Mouse (Mus musculus): ENCODE data around the gene Slc9a8. TPM values are rescaled to one million over a fixed set of nuclear protein-coding genes. Genes with fewer than 3 reads are reported as not detected.

Slc9a8 gene
- polyA plus RNA-seq, 1 experiment from 2014 or later: 23.2 TPM

DNA sequence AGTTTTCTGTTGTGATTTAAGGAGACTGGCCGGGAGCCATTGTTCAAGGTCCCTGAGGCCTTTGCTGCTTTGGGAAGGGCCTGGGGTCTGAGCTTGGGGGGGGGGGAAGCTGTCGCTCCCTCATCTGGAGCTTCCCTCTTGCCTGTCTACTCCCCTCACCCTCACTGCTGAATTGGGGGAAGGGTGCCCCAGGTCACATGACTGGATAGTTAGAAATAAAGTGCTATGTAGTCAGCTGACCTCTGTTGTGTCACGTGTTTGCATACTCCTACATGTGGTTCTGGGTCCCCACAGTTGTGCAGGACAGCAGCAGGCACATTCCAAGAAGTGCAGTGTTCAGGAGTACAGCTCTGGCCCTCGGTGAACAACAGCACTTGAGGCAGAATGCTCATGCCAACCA, 55.2 kb downstream of the Slc9a8 start:
- Histone ChIP-seq H3K9ac (no peak overlapping the region), H3K36me3 (peaks cover 59% of the 10 kb centered on the region), H3K27ac (peak overlapping the region; percentile 61; the same call in 1 of the 2 replicates), H3K4me3 (no peak overlapping the region), H3K27me3 (no peaks in the 10 kb centered on the region), H3K4me1 (peaks cover 17% of the 10 kb centered on the region), H3K9me3 (no peaks in the 10 kb centered on the region), H3K4me2 (replicated peaks) (no peak overlapping the region)
- 81% methylated on average over 4 of the region's 4 CpGs for WGBS
- ATAC-seq (ENCODE audit: low FRiP score, low read depth): no peak

DNA sequence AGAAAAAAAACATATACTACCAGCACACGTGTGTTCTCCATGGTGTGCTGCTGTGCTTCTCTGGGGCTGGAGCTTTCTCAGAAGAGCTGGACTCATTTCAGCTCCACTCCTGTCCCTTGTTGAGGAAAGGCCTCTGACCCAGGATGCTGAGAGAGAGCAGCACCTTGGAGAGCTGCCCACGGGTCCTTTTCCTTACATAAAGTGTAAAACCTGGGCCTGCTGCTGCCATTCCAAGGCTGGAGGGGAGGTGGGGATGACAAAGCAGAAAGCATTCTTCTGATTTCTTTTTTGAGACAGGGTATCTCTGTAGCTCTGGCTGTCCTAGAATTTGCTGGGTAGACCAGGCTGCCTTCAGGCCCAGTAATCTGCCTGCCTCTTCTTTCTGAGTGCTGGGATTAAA, 56.6 kb downstream of the Slc9a8 start:
- Histone ChIP-seq H3K4me2 (replicated peaks) (no peak overlapping the region), H3K9ac (no peak overlapping the region), H3K27me3 (no peaks in the 10 kb centered on the region), H3K9me3 (no peaks in the 10 kb centered on the region), H3K36me3 (peaks cover 56% of the 10 kb centered on the region), H3K27ac (no peak overlapping the region; the same call in 1 of the 2 replicates), H3K4me1 (peaks cover 17% of the 10 kb centered on the region), H3K4me3 (no peak overlapping the region)
- no peak for ATAC-seq (ENCODE audit: low FRiP score, low read depth)
- WGBS: 48% methylated on average over 2 of the region's 2 CpGs

DNA sequence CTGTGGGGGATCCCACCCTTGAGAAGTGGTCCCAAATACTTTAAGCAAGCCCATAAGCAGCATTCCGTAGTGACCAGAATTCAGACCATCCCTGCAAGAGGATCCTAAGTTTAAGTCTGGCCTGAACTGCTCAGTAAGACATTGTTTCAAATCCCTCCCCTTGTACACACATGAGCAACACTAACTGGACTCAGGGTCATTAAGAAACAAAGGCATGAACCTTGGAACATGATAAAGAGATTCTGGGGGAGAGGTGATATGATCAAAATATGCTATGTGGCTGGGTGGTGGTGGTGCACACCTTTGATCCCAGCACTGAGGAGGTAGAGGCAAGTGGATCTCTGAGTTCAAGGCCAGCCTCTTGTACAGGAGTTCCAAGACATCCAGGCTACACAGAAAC, 58.0 kb downstream of the Slc9a8 start:
- Histone ChIP-seq H3K27me3 (no peaks in the 10 kb centered on the region), H3K27ac (no peak overlapping the region), H3K9me3 (no peaks in the 10 kb centered on the region), H3K4me2 (replicated peaks) (no peak overlapping the region), H3K4me3 (no peak overlapping the region), H3K4me1 (peaks cover 17% of the 10 kb centered on the region), H3K9ac (no peak overlapping the region), H3K36me3 (peaks cover 56% of the 10 kb centered on the region)
- no peak for ATAC-seq (ENCODE audit: low FRiP score, low read depth)
- 95% methylated on average over 1 of the region's 1 CpGs for WGBS

DNA sequence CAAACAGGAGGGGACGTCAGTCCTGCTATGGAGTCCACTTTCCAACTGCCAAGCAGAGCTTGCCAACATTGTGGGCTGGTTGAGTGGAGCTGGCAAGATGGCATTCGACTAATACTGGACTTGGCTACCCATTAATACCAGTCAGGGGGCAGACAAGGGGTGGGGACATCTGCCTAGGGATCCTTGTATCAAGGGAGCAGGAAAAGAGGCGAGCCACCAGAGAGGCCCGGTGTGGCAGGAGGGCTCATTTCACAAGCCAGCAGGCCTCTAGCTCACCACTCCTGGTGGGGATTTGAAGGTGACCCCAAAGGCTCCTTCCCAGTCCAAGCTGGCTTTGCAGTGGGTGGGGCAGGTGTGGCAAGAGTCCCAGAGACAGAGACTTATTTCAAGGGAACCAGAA, 61.2 kb downstream of the Slc9a8 start:
- H3K36me3 ChIP-seq: peaks cover 68% of the 10 kb centered on the region
- H3K27ac ChIP-seq: no peak overlapping the region
- 93% methylated on average over 4 of the region's 4 CpGs for WGBS
- H3K4me2 ChIP-seq (replicated peaks): no peak overlapping the region
- H3K9ac ChIP-seq: no peak overlapping the region
- H3K27me3 ChIP-seq: no peaks in the 10 kb centered on the region
- ATAC-seq (ENCODE audit: low FRiP score, low read depth): no peak
- no peak overlapping the region for H3K4me3 ChIP-seq
- H3K9me3 ChIP-seq: no peaks in the 10 kb centered on the region
- H3K4me1 ChIP-seq: no peaks in the 10 kb centered on the region

DNA sequence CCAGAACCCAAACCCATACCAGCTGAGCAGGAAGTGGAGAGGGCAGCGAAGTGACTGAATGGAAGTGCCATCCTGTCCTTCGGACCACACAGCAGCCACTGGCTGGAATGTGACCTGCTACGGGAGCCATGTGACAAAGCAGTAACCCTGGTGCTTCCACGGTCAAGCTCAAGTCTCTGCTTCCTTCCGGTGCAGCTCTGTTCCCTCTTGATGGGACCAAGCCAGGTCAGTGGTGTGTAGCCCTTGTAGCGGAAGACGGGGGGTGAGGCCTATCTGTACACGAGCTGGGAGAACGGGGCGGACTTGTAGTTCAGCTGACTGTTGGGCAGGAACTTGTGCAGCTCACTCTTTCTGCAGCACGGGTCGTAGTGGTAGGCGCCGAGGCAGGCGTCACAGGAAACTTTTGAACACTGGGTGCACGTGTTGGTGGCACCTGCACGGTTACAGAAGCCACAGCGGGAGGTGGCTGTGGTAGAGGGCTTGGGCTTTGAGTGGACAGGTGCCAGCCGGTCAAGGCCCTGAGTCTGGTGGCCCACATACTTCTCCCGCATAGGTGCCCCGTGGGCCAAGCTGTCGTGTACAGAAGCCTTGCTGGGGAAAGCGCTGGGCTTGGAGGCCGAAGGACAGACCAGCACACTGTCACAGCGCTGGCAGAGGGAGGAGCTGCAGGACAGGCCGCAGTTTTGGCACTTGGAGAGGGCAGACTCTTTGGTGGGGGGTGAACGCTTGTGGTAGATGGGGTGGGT, 61.7 kb downstream of the Slc9a8 start:
- Histone ChIP-seq H3K4me2 (replicated peaks) (no peak overlapping the region), H3K4me1 (no peaks in the 10 kb centered on the region), H3K27me3 (no peaks in the 10 kb centered on the region), H3K9me3 (no peaks in the 10 kb centered on the region), H3K9ac (no peak overlapping the region), H3K4me3 (no peak overlapping the region), H3K27ac (no peak overlapping the region), H3K36me3 (peaks cover 69% of the 10 kb centered on the region)
- no peak for ATAC-seq (ENCODE audit: low FRiP score, low read depth)
- 93% methylated on average over 27 of the region's 27 CpGs for WGBS

DNA sequence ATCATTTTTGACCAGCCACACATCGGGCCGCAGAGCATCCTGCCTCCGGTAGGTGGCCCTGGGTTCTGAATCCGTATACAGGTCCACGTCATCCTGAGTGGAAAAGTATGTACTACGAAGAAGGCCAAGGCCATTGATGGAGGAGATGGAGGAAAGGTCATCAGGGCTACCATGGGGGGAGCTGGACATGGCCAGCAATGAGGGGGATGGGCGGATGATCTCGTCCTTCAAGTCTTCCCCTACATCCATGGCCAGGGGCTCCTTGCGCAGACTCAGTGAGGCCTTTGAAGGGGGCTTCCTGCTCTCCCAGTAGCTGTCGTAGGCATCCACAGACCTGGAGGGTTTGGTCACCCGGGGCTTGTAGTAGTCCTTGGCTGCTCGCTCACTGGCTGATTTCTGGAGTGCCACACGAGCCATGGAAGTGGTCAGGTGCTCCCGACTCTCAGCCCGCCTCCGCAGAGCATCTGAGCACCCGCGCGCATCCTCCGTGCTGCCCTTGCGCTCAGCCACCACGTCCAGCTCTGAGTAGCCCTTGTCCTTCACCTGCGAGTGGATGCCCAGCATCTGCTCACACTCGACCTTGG, 62.4 kb downstream of the Slc9a8 start:
- no peaks in the 10 kb centered on the region for H3K9me3 ChIP-seq
- 94% methylated on average over 24 of the region's 24 CpGs for WGBS
- no peak overlapping the region for H3K4me2 ChIP-seq (replicated peaks)
- no peak overlapping the region for H3K4me3 ChIP-seq
- no peak for ATAC-seq (ENCODE audit: low FRiP score, low read depth)
- no peaks in the 10 kb centered on the region for H3K27me3 ChIP-seq
- no peaks in the 10 kb centered on the region for H3K4me1 ChIP-seq
- no peak overlapping the region for H3K9ac ChIP-seq
- no peak overlapping the region for H3K27ac ChIP-seq
- peaks cover 74% of the 10 kb centered on the region for H3K36me3 ChIP-seq

DNA sequence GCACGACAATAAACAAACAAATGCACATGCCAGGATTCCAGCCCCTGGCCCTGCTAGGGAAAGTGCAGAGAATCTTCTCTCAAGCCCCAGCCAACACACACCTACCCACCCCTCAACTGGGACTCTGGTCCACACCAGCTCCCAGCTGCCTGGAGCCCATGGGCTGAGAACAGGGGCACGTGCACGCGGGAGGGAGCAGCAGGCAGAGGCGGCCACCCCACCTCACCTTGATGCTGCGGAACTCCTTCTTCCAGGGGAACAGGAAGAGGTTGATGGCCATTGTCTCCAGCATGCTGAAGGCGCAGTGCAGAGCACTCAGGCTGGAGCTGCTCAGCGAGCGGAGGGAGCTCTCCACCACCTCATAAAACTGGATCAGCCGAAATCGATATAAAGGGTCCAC, 63.4 kb downstream of the Slc9a8 start:
- 90% methylated on average over 11 of the region's 11 CpGs for WGBS
- ATAC-seq (ENCODE audit: low FRiP score, low read depth): no peak

DNA sequence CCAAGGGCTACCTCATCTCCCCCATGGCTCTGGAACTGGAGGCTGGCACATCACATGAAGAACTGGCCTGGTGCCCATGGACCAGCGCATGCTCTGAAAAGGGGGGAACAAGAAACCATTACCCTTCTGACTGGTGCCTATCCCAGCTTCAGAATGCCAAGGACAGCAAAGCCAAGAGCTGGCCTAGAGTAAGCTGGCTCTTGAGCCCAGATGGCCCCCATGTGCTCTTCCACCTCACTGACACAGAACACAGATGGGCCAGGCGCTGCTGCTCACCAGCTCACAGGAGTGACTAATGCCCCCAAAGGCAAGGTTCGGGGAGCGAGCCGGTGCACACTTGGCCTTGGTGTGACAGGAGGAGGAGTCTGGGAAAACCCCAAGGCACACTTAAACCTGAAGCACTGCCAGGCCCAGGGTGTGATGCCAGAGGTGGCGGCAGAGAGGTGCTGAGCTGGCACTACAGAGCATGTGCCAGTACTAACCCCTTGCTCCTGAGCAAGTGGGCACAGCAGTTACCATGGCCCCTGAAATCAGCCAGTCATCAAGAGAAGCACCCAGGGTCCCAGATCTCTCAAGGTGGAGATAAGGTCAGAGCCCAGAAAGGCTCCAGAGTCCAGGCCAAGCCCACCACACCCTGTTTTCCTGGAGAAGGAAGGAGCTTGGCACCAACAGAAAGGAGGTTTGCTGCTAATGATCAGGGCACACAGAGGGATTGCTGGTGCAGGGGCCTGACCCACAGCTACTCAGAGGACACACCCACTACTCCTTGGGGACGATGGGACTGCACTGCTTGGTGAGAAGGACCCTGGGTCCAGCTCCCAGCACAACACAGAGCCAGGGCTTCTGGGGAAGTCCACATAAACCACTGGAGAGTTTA, 64.2 kb downstream of the Slc9a8 start:
- Histone ChIP-seq H3K27ac (no peak overlapping the region), H3K4me3 (no peak overlapping the region), H3K36me3 (peaks cover 65% of the 10 kb centered on the region), H3K4me2 (replicated peaks) (no peak overlapping the region), H3K27me3 (no peaks in the 10 kb centered on the region), H3K9ac (no peak overlapping the region), H3K9me3 (no peaks in the 10 kb centered on the region), H3K4me1 (peaks cover 7% of the 10 kb centered on the region)
- ATAC-seq (ENCODE audit: low FRiP score, low read depth): no peak
- WGBS: 84% methylated on average over 7 of the region's 7 CpGs

More for the DNA sequence above, 63.4 kb downstream of the Slc9a8 start:
- H3K36me3 ChIP-seq: peaks cover 71% of the 10 kb centered on the region
- no peak overlapping the region for H3K9ac ChIP-seq
- H3K27me3 ChIP-seq: no peaks in the 10 kb centered on the region
- H3K4me3 ChIP-seq: no peak overlapping the region
- no peak overlapping the region for H3K4me2 ChIP-seq (replicated peaks)
- H3K9me3 ChIP-seq: no peaks in the 10 kb centered on the region
- H3K27ac ChIP-seq: no peak overlapping the region
- no peaks in the 10 kb centered on the region for H3K4me1 ChIP-seq

DNA sequence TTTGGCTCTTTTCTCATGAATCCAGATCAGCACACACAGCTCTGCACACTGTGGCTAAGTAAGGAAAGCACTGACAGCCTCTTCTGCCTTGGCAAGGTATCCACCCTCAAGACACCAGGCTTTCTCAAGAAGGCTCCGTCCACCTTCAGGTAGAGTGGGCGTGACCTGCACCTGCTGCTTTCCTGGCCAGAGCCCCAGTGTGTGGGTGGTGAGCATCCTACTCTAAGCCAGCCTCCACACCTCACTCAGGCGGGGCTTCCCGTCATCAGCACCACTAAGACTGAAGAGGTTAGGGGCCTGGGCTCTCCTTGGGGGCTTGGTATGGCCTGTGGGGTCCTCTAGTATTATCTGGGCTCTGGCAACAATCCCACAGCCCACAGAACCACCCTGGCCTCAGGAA, 65.1 kb downstream of the Slc9a8 start:
- no peak overlapping the region for H3K4me2 ChIP-seq (replicated peaks)
- ATAC-seq (ENCODE audit: low FRiP score, low read depth): no peak
- no peak overlapping the region for H3K9ac ChIP-seq
- no peak overlapping the region for H3K4me3 ChIP-seq
- no peak overlapping the region for H3K27ac ChIP-seq
- H3K9me3 ChIP-seq: no peaks in the 10 kb centered on the region
- no peaks in the 10 kb centered on the region for H3K27me3 ChIP-seq
- 87% methylated on average over 4 of the region's 4 CpGs for WGBS
- peaks cover 16% of the 10 kb centered on the region for H3K4me1 ChIP-seq
- peaks cover 60% of the 10 kb centered on the region for H3K36me3 ChIP-seq

DNA sequence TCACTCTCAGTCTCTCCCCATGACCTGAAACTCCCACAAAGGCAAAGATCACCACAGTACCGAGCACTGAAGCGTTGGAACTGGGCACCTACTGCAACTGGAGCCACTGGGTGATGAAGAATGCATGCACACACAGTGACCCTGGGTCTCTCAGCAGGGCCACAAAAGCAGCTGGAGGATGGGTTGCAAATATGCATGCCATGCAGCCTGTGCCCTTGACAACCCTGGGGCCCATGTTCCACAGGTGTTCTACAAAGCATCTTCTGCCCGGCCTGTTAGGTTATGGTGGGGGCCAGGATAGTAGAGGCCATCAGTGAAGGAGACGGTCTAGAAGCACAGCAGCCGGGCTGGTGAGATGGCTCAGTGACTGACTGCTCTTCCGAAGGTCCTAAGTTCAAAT, 66.0 kb downstream of the Slc9a8 start:
- Histone ChIP-seq H3K9me3 (no peaks in the 10 kb centered on the region), H3K4me3 (no peak overlapping the region), H3K4me1 (peaks cover 22% of the 10 kb centered on the region), H3K27ac (no peak overlapping the region), H3K27me3 (no peaks in the 10 kb centered on the region), H3K36me3 (peaks cover 55% of the 10 kb centered on the region), H3K4me2 (replicated peaks) (no peak overlapping the region), H3K9ac (no peak overlapping the region)
- whole genome bisulfite sequencing: 94% methylated on average over 6 of the region's 6 CpGs
- ATAC-seq (ENCODE audit: low FRiP score, low read depth): no peak

DNA sequence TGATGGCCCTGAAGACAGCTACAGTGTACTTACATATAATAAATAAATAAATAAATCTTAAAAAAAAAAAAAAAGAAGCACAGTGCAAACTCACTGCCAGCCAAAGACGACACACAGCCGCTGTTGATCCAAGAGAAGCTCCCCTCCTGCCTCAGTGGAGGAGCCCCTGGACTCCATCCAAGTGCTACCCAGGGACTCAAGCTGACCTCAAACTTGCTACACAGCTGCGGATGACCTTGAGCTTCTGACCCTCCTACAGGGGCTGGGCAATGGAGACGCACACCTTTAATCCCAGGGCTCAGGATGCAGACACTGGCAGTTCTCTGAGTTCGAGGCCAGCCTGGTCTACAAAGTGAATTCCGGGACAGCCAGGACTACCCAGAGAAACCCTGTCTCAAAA, 66.5 kb downstream of the Slc9a8 start:
- Histone ChIP-seq H3K4me1 (peaks cover 22% of the 10 kb centered on the region), H3K27me3 (no peaks in the 10 kb centered on the region), H3K9ac (no peak overlapping the region), H3K4me2 (replicated peaks) (no peak overlapping the region), H3K36me3 (peaks cover 50% of the 10 kb centered on the region), H3K9me3 (no peaks in the 10 kb centered on the region), H3K4me3 (no peak overlapping the region), H3K27ac (no peak overlapping the region)
- WGBS: 92% methylated on average over 6 of the region's 6 CpGs
- ATAC-seq (ENCODE audit: low FRiP score, low read depth): no peak

DNA sequence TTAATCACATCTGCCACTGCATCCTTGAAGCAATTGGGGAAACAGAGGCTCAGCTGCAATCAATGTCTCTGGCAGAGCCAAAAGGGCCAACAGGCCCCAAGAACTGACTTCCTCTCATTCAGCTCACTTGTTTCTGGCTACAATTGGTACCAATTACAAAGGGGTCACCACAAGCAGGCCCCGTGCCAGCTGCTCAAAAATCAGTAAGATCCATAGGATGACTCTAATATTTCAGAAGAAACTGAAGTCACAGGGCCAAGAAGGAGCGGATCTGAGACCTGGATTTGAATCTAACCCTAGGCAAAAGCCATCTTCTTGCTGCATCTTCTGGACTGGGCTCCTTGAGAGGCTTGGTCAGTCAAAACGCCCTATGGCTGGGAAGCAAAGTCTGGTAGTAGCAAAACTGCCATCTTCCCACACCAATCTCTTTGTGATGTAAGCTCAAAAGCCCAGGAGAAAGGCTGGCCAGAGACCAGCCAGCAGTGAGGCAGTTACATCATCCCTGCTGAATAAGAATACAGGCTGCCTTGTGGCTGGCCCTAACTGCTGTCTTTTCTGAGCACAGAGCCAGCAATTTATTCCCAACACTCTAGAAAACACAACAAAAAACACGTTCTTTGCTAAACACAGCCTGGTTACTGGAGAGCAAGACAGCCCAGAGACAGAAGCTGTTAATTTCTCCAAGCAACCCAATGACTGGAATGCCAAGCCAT, 69.5 kb downstream of the Slc9a8 start:
- no peak for ATAC-seq (ENCODE audit: low FRiP score, low read depth)
- WGBS: 74% methylated on average over 4 of the region's 4 CpGs
- Histone ChIP-seq H3K36me3 (peaks cover 30% of the 10 kb centered on the region), H3K27ac (0 out of 2 replicates have a peak overlapping the region, but pooled peaks have one; percentile 6), H3K9me3 (no peaks in the 10 kb centered on the region), H3K4me3 (peak overlapping the region; percentile 100), H3K4me2 (replicated peaks) (peak overlapping the region; percentile 98), H3K4me1 (peaks cover 28% of the 10 kb centered on the region), H3K27me3 (no peaks in the 10 kb centered on the region), H3K9ac (peak overlapping the region; percentile 95)
